25 mouse cellular contexts compared by ENCODE assay signal in the genomic region with DNA sequence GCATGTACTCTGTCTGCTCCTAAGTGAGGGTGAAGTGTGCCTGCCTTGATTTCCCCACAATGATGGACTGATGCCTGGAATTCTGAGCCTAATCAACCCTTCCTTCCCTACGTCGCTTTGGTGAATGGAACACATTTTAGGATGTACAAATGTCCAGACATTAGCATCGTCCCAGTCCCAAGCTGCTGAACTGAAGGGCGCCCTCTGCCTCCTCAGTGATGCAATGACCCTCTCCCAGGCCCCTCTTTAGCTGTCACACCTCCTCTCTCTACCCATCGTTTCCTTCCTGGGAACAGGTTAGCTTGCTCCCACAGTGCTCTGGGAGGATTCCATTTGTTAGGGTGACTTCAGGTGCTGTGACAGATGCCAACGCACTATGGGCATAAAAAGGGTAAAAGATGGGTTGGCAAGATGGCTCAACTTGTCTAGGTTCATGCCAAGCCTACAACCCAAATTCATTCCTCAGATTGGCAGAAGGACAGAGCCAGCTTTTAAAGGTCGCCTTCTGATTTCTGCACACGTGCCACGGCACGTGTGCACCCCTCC.
DNase-seq lines count a peak whose midpoint lies in the region; ATAC-seq and TF ChIP-seq lines count a peak whose summit lies in the region.
"Had no signal": no experiment of that assay in that cellular context is flagged by ENCODE, and none has a peak within 500 bp of the region (broad histone marks: within the 10 kb centered on the region; RNA-seq: fewer than 3 reads in every experiment).

No protein-coding gene starts in this region.

- TF ChIP-seq CTCF in hindbrain, postnatal 0 days (IDR thresholded peaks at IDR 0.05; ENCODE audit: low read depth), result peak; percentile 41

- WGBS in hindbrain, postnatal 0 days, result 77% methylated on average over 10 of the region's 10 CpGs
- WGBS in hindbrain, embryonic 14.5 days, result 79% methylated on average over 10 of the region's 10 CpGs

- no peaks in the 10 kb centered on the region for H3K27me3 ChIP-seq in hindbrain, postnatal 0 days (ENCODE audit: insufficient read depth, low read length)
- no peaks in the 10 kb centered on the region for H3K27me3 ChIP-seq in hindbrain, embryonic 14.5 days (ENCODE audit: control insufficient read depth, insufficient read depth, low read length)
- H3K27me3 ChIP-seq in megakaryocyte, embryonic 14.5 days (replicated peaks), result no peaks in the 10 kb centered on the region
- H3K27me3 ChIP-seq: forebrain, embryonic 12.5 days; heart, embryonic 12.5 days; hindbrain, embryonic 13.5 days; limb, embryonic 12.5 days; liver, embryonic 13.5 days; neural tube, embryonic 12.5 days had no signal

- ATAC-seq in hindbrain, postnatal 0 days, result no peak
- no peak for ATAC-seq in hindbrain, embryonic 14.5 days (ENCODE audit: low FRiP score)
- ATAC-seq in megakaryocyte, adult 5-6 weeks (ENCODE audit: poor library complexity, severe bottlenecking), result no peak
- 0 out of 2 replicates have a peak, but pooled peaks have one; percentile 37 for ATAC-seq in megakaryocyte-erythroid progenitor cell, adult 5-6 weeks (replicated peaks; ENCODE audit: low FRiP score, low TSS enrichment, poor library complexity, severe bottlenecking)

- H3K4me3 ChIP-seq in hindbrain, postnatal 0 days (ENCODE audit: low read length), result no peak overlapping the region
- H3K4me3 ChIP-seq in hindbrain, embryonic 14.5 days (replicated peaks; ENCODE audit: low read length), result no peak overlapping the region
- peak overlapping the region; percentile 8 for H3K4me3 ChIP-seq in megakaryocyte, embryonic 14.5 days (replicated peaks)
- H3K4me3 ChIP-seq: forebrain, embryonic 12.5 days; heart, embryonic 12.5 days; hindbrain, embryonic 13.5 days; left cerebral cortex, adult 2 months; limb, embryonic 12.5 days; liver, embryonic 13.5 days; midbrain, embryonic 10.5 days; neural tube, embryonic 12.5 days had no signal

- H3K9ac ChIP-seq in hindbrain, postnatal 0 days (replicated peaks; ENCODE audit: low read length), result no peak overlapping the region
- no peak overlapping the region for H3K9ac ChIP-seq in hindbrain, embryonic 14.5 days
- H3K9ac ChIP-seq: forebrain, embryonic 12.5 days; heart, embryonic 12.5 days; hindbrain, embryonic 13.5 days; limb, embryonic 12.5 days; liver, embryonic 13.5 days; neural tube, embryonic 12.5 days had no signal

- no peak for DNase-seq in hindbrain, postnatal 0 days (ENCODE audit: low spot score)
- DNase-seq in hindbrain, embryonic 14.5 days (ENCODE audit: low spot score), result no peak
- peak; percentile 63 for DNase-seq in cerebellum, adult 9-11 months
- DNase-seq in left cerebral cortex, postnatal 10 days (ENCODE audit: extremely low spot score in 1 of 2, low spot score in 2 of 2), result no peak
- DNase-seq in heart, postnatal 10 days, result no peak
- DNase-seq: adrenal gland, adult 8-10 months; B cell, adult 2 months; gastrocnemius, postnatal 10 days; heart, adult 11 months; kidney, adult 11 months; layer of hippocampus, adult 9-11 months; liver, embryonic 13.5 days; lung, postnatal 10 days; right cerebral cortex, postnatal 4 days; thymus, postnatal 4 days had no signal

- no peaks in the 10 kb centered on the region for H3K36me3 ChIP-seq in hindbrain, postnatal 0 days (ENCODE audit: insufficient read depth, low read length)
- no peaks in the 10 kb centered on the region for H3K36me3 ChIP-seq in hindbrain, embryonic 14.5 days (replicated peaks; ENCODE audit: control insufficient read depth, insufficient read depth)
- H3K36me3 ChIP-seq in megakaryocyte, embryonic 14.5 days (replicated peaks; ENCODE audit: low read length), result no peaks in the 10 kb centered on the region
- H3K36me3 ChIP-seq: forebrain, embryonic 12.5 days; heart, embryonic 12.5 days; hindbrain, embryonic 13.5 days; limb, embryonic 12.5 days; liver, embryonic 13.5 days; midbrain, embryonic 10.5 days; neural tube, embryonic 12.5 days had no signal

- H3K27ac ChIP-seq in hindbrain, postnatal 0 days, result no peak overlapping the region
- no peak overlapping the region for H3K27ac ChIP-seq in hindbrain, embryonic 14.5 days
- H3K27ac ChIP-seq: forebrain, embryonic 12.5 days; hindbrain, embryonic 13.5 days; left cerebral cortex, adult 2 months; limb, embryonic 12.5 days; liver, embryonic 13.5 days; midbrain, embryonic 10.5 days; neural tube, embryonic 12.5 days had no signal

- no peak overlapping the region for H3K4me2 ChIP-seq in hindbrain, postnatal 0 days (ENCODE audit: low read depth, low read length)
- H3K4me2 ChIP-seq in hindbrain, embryonic 14.5 days (replicated peaks), result no peak overlapping the region
- H3K4me2 ChIP-seq: forebrain, embryonic 12.5 days; heart, embryonic 12.5 days; hindbrain, embryonic 13.5 days; limb, embryonic 12.5 days; liver, embryonic 13.5 days; neural tube, embryonic 12.5 days had no signal

- H3K4me1 ChIP-seq in hindbrain, postnatal 0 days (ENCODE audit: insufficient read depth, low read length), result no peaks in the 10 kb centered on the region
- no peaks in the 10 kb centered on the region for H3K4me1 ChIP-seq in hindbrain, embryonic 14.5 days (replicated peaks; ENCODE audit: control insufficient read depth, insufficient read depth, low read length)
- H3K4me1 ChIP-seq in megakaryocyte, embryonic 14.5 days, result no peaks in the 10 kb centered on the region
- H3K4me1 ChIP-seq: forebrain, embryonic 12.5 days; hindbrain, embryonic 13.5 days; limb, embryonic 12.5 days; liver, embryonic 13.5 days; midbrain, embryonic 10.5 days; neural tube, embryonic 12.5 days had no signal

- intact Hi-C loops in left cerebral cortex, postnatal 10 days (cut with DNase I), result no loop called here
- intact Hi-C loops in heart, postnatal 10 days (cut with DNase I), result no loop called here

- H3K9me3 ChIP-seq in hindbrain, postnatal 0 days (ENCODE audit: low read length), result no peaks in the 10 kb centered on the region
- H3K9me3 ChIP-seq in hindbrain, embryonic 14.5 days (ENCODE audit: control insufficient read depth, low read length), result no peaks in the 10 kb centered on the region
- peaks cover 26% of the 10 kb centered on the region for H3K9me3 ChIP-seq in megakaryocyte, embryonic 14.5 days
- H3K9me3 ChIP-seq: forebrain, embryonic 12.5 days; heart, embryonic 12.5 days; hindbrain, embryonic 13.5 days; liver, embryonic 13.5 days; midbrain, embryonic 10.5 days; neural tube, embryonic 12.5 days had no signal
